Mouse (Mus musculus) cerebellum, adult 2 months (tissue): Measurements from ENCODE around the gene Tex44.

Experiments
- CTCF ChIP-seq: fragments of 200-500 bp; IDR thresholded peaks from 2 replicates; pipeline ENCODE4 v1.5.1; 2011; ENCODE audit warnings: low read depth, mild to moderate bottlenecking, control low read depth, low read length, moderate library complexity, borderline replicate concordance; ENCODE audit not compliant: insufficient read depth
- POLR2A ChIP-seq: fragments of 200-500 bp; IDR thresholded peaks from 2 replicates; pipeline ENCODE4 v1.6.1; 2011; ENCODE audit warnings: low read length, control low read depth, borderline replicate concordance; ENCODE audit not compliant: insufficient read depth

DNA sequence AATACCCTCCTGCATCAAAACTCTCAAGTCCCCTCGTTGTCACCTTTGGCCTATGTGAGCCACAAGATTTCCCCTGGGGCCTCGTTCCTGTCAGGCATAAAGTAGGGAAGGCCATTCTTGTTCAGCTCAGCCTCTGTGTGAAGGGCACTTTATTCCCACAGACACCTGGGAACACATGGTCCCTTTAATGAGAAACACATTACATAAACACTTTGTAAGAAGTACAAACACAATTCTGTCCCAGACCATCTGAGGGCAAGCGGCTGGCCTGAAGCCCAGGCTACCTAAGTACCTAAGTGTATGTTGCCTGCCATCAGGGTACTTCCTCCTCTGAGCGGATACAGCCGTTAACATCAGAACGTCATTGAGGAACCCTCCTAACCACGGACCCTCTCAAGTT is 27.9 kb upstream of the Tex44 start:
- no peak for TF ChIP-seq POLR2A
- TF ChIP-seq CTCF, result no peak
